Mouse (Mus musculus): Measurements from ENCODE around the gene Gm43552. TPM values are rescaled to one million over a fixed set of nuclear protein-coding genes. Genes with fewer than 3 reads are reported as not detected.

The Gm43552 gene
- polyA plus RNA-seq, 1 experiment from 2014 or later: not detected

DNA sequence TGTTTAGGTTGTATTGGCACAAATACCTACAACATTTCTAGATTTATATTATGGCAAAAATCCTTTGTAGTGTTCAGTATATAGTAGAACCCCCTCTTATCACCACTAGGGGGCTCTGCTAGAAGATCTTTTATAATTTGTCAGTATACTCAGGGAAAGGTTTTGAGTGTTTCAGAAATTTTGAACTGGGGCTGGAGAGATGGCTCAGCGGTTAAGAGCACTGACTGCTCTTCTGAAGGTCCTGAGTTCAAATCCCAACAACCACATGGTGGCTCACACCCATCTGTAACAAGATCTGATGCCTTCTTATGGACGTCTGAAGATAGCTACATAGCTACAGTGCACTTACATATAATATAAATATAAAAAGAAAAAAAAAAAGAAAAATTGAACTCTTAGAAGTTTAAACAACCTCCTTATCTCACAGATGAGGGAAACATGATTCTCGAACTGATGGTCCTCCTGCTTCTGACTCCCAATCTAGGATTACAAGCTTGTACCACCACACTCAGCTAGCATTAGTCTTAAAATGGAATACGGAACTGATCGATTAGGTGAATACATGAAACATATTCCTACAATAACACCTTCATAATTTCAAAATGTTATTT, 42.9 kb upstream of the Gm43552 start:
- Histone ChIP-seq H3K27ac (ENCODE audit: low read depth, low read length) (no peak overlapping the region), H3K4me3 (ENCODE audit: low read depth, low read length) (no peak overlapping the region), H3K4me1 (ENCODE audit: control insufficient read depth, insufficient read depth, low read length) (peaks cover 4% of the 10 kb centered on the region; the same call in 1 of the 2 replicates), H3K9ac (ENCODE audit: low read length) (no peak overlapping the region), H3K27me3 (ENCODE audit: control insufficient read depth, insufficient read depth, low read length) (no peaks in the 10 kb centered on the region), H3K9me3 (ENCODE audit: control insufficient read depth, low read length) (no peaks in the 10 kb centered on the region), H3K36me3 (ENCODE audit: control insufficient read depth, insufficient read depth, low read length) (no peaks in the 10 kb centered on the region), H3K4me2 (ENCODE audit: low read depth) (no peak overlapping the region)
- 76% methylated on average over 5 of the region's 5 CpGs for WGBS
- ATAC-seq (ENCODE audit: insufficient read depth, low FRiP score, low TSS enrichment) (no peak), DNase-seq (ENCODE audit: low spot score) (peak; percentile 17)

DNA sequence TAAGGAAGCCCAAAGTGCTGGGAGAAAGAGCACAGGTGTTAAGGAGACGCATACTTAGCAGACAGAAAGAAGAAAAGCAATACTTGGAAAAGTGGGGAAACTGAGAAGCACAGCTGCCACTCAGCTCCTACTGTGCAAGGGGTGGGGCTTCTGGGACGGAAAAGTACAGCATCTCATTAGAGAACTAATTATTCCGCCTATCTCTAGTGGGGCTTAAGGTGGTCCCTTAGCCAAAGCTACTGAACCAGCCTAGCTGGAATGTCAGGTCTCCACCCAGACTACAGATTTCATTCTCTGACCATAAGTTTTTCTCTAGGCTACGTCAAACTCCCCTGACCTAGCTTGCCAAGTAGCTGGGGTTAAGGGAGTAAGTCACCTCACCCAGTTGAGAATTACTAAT, 41.9 kb upstream of the Gm43552 start:
- H3K4me2 ChIP-seq (ENCODE audit: low read depth): no peak overlapping the region
- no peak overlapping the region for H3K4me3 ChIP-seq (ENCODE audit: low read depth, low read length)
- no peaks in the 10 kb centered on the region for H3K36me3 ChIP-seq (ENCODE audit: control insufficient read depth, insufficient read depth, low read length)
- DNase-seq (ENCODE audit: low spot score): no peak
- peaks cover 4% of the 10 kb centered on the region; the same call in 1 of the 2 replicates for H3K4me1 ChIP-seq (ENCODE audit: control insufficient read depth, insufficient read depth, low read length)
- no peaks in the 10 kb centered on the region for H3K9me3 ChIP-seq (ENCODE audit: control insufficient read depth, low read length)
- WGBS: 68% methylated on average over 4 of the region's 4 CpGs
- no peak for ATAC-seq (ENCODE audit: insufficient read depth, low FRiP score, low TSS enrichment)
- no peak overlapping the region for H3K9ac ChIP-seq (ENCODE audit: low read length)
- H3K27me3 ChIP-seq (ENCODE audit: control insufficient read depth, insufficient read depth, low read length): no peaks in the 10 kb centered on the region
- no peak overlapping the region for H3K27ac ChIP-seq (ENCODE audit: low read depth, low read length)

DNA sequence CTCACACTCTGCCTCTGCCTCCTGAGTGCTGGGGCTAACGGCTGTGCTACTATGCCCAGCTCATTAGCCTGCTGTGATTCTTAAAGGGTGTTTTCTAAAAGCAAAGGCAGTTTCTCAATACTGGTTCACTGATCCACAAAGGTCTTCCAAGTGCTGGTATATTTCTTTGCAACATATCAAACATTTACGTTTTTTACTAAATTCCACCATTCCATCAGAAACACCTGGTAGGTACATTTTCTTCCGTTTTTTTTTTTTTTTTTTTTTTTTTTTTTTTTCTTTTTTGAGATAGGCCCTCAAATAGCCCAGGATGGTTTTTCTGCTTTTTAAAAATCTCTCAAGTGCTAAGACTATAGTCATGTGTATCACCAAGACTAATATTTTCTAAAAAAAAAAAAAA, 38.6 kb upstream of the Gm43552 start:
- Histone ChIP-seq H3K4me1 (ENCODE audit: control insufficient read depth, insufficient read depth, low read length) (no peaks in the 10 kb centered on the region), H3K36me3 (ENCODE audit: control insufficient read depth, insufficient read depth, low read length) (no peaks in the 10 kb centered on the region), H3K27me3 (ENCODE audit: control insufficient read depth, insufficient read depth, low read length) (no peaks in the 10 kb centered on the region), H3K4me2 (ENCODE audit: low read depth) (no peak overlapping the region), H3K27ac (ENCODE audit: low read depth, low read length) (no peak overlapping the region), H3K9ac (ENCODE audit: low read length) (no peak overlapping the region), H3K4me3 (ENCODE audit: low read depth, low read length) (no peak overlapping the region), H3K9me3 (ENCODE audit: control insufficient read depth, low read length) (no peaks in the 10 kb centered on the region)
- 70% methylated on average over 3 of the region's 3 CpGs for WGBS
- no peak for DNase-seq (ENCODE audit: low spot score)
- no peak for ATAC-seq (ENCODE audit: insufficient read depth, low FRiP score, low TSS enrichment)

DNA sequence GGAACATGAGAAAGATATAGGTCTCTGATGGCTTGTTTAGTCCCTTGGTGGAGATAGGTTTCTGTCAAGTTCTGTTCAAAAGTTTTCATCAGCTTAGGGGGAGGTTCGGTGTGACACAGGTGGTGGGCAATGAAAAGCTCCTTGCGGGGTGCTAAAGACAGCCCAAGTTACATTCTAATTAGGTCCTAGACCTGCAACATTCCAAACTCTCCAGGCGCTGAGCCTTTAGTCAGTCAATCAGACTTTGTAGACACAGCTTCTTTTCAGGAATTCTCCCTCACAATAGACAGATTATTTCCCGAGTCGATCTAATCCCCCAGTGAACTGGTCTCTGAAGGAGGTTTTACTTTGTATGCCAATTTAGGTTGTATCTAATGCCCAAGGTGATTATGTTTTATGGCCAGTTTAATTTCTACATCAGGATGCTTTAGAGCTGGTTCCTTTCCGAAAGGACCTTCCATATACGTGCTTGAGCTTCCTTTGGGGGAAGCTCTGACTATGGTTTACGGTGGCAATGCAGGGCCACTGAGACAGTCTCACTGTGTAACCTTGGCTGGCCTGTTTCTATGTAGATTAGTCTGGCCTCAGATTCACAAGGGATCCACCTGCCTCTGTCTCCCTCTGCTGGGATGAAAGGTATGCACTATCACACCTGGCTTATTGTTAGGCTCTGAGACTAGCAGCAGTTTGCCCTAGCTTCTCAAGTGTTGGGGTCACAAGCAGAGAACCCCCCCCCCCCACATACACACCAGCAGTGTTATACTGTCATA, 33.2 kb upstream of the Gm43552 start:
- Histone ChIP-seq H3K27ac (ENCODE audit: low read depth, low read length) (no peak overlapping the region), H3K4me1 (ENCODE audit: control insufficient read depth, insufficient read depth, low read length) (no peaks in the 10 kb centered on the region), H3K4me2 (ENCODE audit: low read depth) (no peak overlapping the region), H3K9me3 (ENCODE audit: control insufficient read depth, low read length) (no peaks in the 10 kb centered on the region), H3K36me3 (ENCODE audit: control insufficient read depth, insufficient read depth, low read length) (no peaks in the 10 kb centered on the region), H3K27me3 (ENCODE audit: control insufficient read depth, insufficient read depth, low read length) (no peaks in the 10 kb centered on the region), H3K4me3 (ENCODE audit: low read depth, low read length) (no peak overlapping the region), H3K9ac (ENCODE audit: low read length) (no peak overlapping the region)
- ATAC-seq (ENCODE audit: insufficient read depth, low FRiP score, low TSS enrichment): no peak
- DNase-seq (ENCODE audit: low spot score): no peak
- WGBS: 10% methylated on average over 8 of the region's 8 CpGs

DNA sequence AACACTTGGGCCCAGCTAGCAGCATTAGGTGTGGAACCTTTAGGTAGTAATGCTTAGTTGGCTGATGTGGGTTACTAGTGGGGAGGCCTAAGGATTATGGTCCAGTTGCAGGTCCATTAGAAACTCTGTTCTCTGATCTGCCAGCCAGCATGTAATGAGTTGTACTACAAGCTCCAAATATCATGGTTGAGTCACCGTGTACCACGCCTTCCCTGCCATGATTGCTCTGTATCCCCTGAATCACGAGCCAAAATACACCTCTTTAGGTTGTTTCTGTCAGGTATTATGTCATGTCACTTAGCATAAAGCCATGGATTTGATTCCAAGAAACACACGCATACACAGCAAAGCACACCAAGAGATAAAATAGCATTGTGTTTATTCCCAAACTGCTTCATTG, 32.2 kb upstream of the Gm43552 start:
- no peak overlapping the region for H3K4me2 ChIP-seq (ENCODE audit: low read depth)
- H3K27ac ChIP-seq (ENCODE audit: low read depth, low read length): no peak overlapping the region
- no peak overlapping the region for H3K9ac ChIP-seq (ENCODE audit: low read length)
- no peak overlapping the region for H3K4me3 ChIP-seq (ENCODE audit: low read depth, low read length)
- no peaks in the 10 kb centered on the region for H3K36me3 ChIP-seq (ENCODE audit: control insufficient read depth, insufficient read depth, low read length)
- H3K27me3 ChIP-seq (ENCODE audit: control insufficient read depth, insufficient read depth, low read length): no peaks in the 10 kb centered on the region
- ATAC-seq (ENCODE audit: insufficient read depth, low FRiP score, low TSS enrichment): no peak
- 77% methylated on average over 4 of the region's 4 CpGs for WGBS
- DNase-seq (ENCODE audit: low spot score): no peak
- H3K9me3 ChIP-seq (ENCODE audit: control insufficient read depth, low read length): no peaks in the 10 kb centered on the region
- H3K4me1 ChIP-seq (ENCODE audit: control insufficient read depth, insufficient read depth, low read length): no peaks in the 10 kb centered on the region

DNA sequence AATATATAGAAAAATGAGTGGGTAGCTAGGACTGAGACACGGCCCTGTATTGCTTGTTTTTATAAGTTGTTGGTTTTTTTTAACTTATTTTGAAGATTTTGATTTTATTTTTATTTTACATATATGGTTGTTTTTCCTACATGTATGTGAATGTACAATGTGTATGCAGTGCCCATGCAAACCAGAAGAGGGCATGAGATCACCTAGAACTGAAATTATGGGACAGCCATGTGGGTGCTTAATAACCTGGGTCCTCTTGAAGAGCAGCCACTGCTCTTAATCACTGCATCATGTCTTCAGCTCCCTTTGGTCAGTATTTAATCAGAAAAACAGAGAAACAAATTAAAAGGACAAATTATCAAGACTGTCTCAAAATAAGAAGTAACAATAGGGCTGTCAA, 29.2 kb upstream of the Gm43552 start:
- DNase-seq (ENCODE audit: low spot score): no peak
- 71% methylated on average over 1 of the region's 1 CpGs for WGBS

DNA sequence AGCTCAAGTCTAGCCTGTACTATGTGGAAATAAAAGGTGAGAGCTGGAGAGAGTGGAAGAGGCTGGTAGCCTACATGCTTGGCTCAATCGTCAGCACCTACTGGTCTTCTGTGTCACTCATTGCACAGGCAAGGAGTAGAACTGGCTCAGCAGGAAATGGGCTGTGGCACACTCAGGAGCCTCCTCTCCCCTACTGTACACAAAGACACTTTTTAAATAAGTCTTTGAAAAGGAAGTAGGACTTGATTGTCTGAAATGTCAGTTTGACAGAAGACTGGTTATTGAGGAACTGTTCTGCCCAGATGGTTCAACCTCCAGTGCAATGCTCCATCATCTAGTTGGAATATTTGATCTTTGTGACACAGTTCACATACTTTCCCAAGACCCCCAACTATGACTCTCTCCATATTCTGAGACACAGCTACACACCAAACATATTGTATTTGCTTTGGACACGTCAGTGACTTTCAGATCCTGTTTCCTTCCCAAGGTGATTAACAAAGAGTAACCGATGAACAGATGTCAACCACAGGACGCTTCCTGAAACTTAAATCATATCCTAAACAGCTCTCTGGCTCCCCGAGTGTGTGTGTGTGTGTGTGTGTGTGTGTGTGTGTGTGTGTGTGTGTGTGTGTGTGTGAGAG, 22.1 kb upstream of the Gm43552 start:
- WGBS: 63% methylated on average over 5 of the region's 5 CpGs
- ATAC-seq (ENCODE audit: insufficient read depth, low FRiP score, low TSS enrichment): no peak
- Histone ChIP-seq H3K4me2 (ENCODE audit: low read depth) (no peak overlapping the region), H3K9me3 (ENCODE audit: control insufficient read depth, low read length) (no peaks in the 10 kb centered on the region), H3K4me1 (ENCODE audit: control insufficient read depth, insufficient read depth, low read length) (no peaks in the 10 kb centered on the region), H3K4me3 (ENCODE audit: low read depth, low read length) (no peak overlapping the region), H3K9ac (ENCODE audit: low read length) (no peak overlapping the region), H3K27me3 (ENCODE audit: control insufficient read depth, insufficient read depth, low read length) (no peaks in the 10 kb centered on the region), H3K36me3 (ENCODE audit: control insufficient read depth, insufficient read depth, low read length) (no peaks in the 10 kb centered on the region), H3K27ac (ENCODE audit: low read depth, low read length) (no peak overlapping the region)
- DNase-seq (ENCODE audit: low spot score): no peak

More for the DNA sequence above, 29.2 kb upstream of the Gm43552 start:
- H3K9ac ChIP-seq (ENCODE audit: low read length): no peak overlapping the region
- H3K36me3 ChIP-seq (ENCODE audit: control insufficient read depth, insufficient read depth, low read length): no peaks in the 10 kb centered on the region
- no peak overlapping the region for H3K27ac ChIP-seq (ENCODE audit: low read depth, low read length)
- H3K4me1 ChIP-seq (ENCODE audit: control insufficient read depth, insufficient read depth, low read length): no peaks in the 10 kb centered on the region
- H3K27me3 ChIP-seq (ENCODE audit: control insufficient read depth, insufficient read depth, low read length): no peaks in the 10 kb centered on the region
- no peak for ATAC-seq (ENCODE audit: insufficient read depth, low FRiP score, low TSS enrichment)
- no peak overlapping the region for H3K4me3 ChIP-seq (ENCODE audit: low read depth, low read length)
- no peak overlapping the region for H3K4me2 ChIP-seq (ENCODE audit: low read depth)
- no peaks in the 10 kb centered on the region for H3K9me3 ChIP-seq (ENCODE audit: control insufficient read depth, low read length)

DNA sequence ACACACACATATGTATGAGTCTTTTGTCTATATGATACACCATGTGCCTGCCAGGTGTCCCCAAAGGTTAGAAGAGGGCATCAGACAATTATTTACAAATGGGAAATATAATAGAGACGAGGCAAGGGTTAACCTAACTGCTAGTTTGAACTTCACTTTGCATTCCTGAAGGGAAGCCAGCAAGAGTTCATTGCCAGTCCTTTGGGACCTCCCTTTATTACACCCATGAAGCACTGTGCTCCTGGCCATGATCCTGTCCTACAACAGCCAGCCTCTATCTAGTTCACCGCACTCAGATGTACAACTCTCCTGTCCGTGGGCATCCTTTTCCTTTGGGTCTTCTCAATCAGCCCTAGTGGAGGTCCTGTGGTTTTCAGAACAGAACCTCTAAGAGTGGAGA, 20.9 kb upstream of the Gm43552 start:
- no peaks in the 10 kb centered on the region for H3K36me3 ChIP-seq (ENCODE audit: control insufficient read depth, insufficient read depth, low read length)
- no peaks in the 10 kb centered on the region for H3K27me3 ChIP-seq (ENCODE audit: control insufficient read depth, insufficient read depth, low read length)
- no peaks in the 10 kb centered on the region for H3K4me1 ChIP-seq (ENCODE audit: control insufficient read depth, insufficient read depth, low read length)
- no peak overlapping the region for H3K4me2 ChIP-seq (ENCODE audit: low read depth)
- WGBS: 83% methylated on average over 3 of the region's 3 CpGs
- H3K9ac ChIP-seq (ENCODE audit: low read length): no peak overlapping the region
- no peaks in the 10 kb centered on the region for H3K9me3 ChIP-seq (ENCODE audit: control insufficient read depth, low read length)
- DNase-seq (ENCODE audit: low spot score) (no peak), ATAC-seq (ENCODE audit: insufficient read depth, low FRiP score, low TSS enrichment) (no peak)
- no peak overlapping the region for H3K27ac ChIP-seq (ENCODE audit: low read depth, low read length)
- H3K4me3 ChIP-seq (ENCODE audit: low read depth, low read length): no peak overlapping the region

DNA sequence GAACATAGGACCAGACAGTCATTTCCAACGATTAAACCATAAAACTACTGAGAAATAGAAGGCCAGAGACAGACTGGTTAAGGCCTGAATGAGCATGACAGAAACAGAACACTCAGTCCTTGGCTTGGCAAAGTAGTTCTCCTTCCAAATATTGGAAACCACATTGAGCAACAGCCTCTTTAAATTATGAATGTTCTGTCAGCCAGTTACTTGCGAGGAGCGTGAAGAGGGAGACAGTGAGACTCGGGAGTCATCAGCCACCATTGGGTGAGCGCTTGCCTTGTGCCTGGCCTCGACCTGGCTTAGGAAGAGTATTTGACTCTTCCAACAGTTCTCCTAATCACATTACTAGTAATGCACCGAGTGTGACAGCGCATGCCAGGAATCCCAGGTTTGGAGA, 15.8 kb upstream of the Gm43552 start:
- 85% methylated on average over 8 of the region's 8 CpGs for WGBS
- Histone ChIP-seq H3K9ac (ENCODE audit: low read length) (no peak overlapping the region), H3K36me3 (ENCODE audit: control insufficient read depth, insufficient read depth, low read length) (no peaks in the 10 kb centered on the region), H3K4me1 (ENCODE audit: control insufficient read depth, insufficient read depth, low read length) (no peaks in the 10 kb centered on the region), H3K4me2 (ENCODE audit: low read depth) (no peak overlapping the region), H3K27me3 (ENCODE audit: control insufficient read depth, insufficient read depth, low read length) (no peaks in the 10 kb centered on the region), H3K9me3 (ENCODE audit: control insufficient read depth, low read length) (no peaks in the 10 kb centered on the region), H3K27ac (ENCODE audit: low read depth, low read length) (no peak overlapping the region), H3K4me3 (ENCODE audit: low read depth, low read length) (no peak overlapping the region)
- no peak for DNase-seq (ENCODE audit: low spot score)
- no peak for ATAC-seq (ENCODE audit: insufficient read depth, low FRiP score, low TSS enrichment)
